Mouse (Mus musculus): ENCODE results near the gene Gja4. TPM values are rescaled to one million over a fixed set of nuclear protein-coding genes. Genes with fewer than 3 reads are reported as not detected.

Gja4 gene
- polyA plus RNA-seq, 1 experiment = 13.4 TPM

- no peaks in the 10 kb centered on the region for H3K4me1 ChIP-seq (replicated peaks; ENCODE audit: control insufficient read depth, insufficient read depth, low read length)
- H3K27ac ChIP-seq (ENCODE audit: control insufficient read depth, insufficient read depth, low read length) = no peak overlapping the region
- no peaks in the 10 kb centered on the region for H3K36me3 ChIP-seq (ENCODE audit: control insufficient read depth, insufficient read depth, low read length)
- no peak overlapping the region for H3K4me3 ChIP-seq (ENCODE audit: control insufficient read depth, insufficient read depth, low read length)
- WGBS = 90% methylated on average over 5 of the region's 5 CpGs
- TF ChIP-seq POLR2A (IDR thresholded peaks at IDR 0.05; ENCODE audit: control insufficient read depth, extremely low read depth, insufficient read depth, low read length, poor library complexity) (no peak), CTCF (IDR thresholded peaks at IDR 0.05; ENCODE audit: borderline replicate concordance, control insufficient read depth, extremely low read depth, insufficient read depth, low read length, poor library complexity) (no peak)
- H3K27me3 ChIP-seq (ENCODE audit: control insufficient read depth, insufficient read depth, low read length) = no peaks in the 10 kb centered on the region
- DNase-seq = no peak
These were observed 21.2 kb downstream of the Gja4 start for GRCm38 (mm10) chr4:127292631-127293030.

GRCm38 (mm10) chr4:127289039-127289548 is 24.7 kb downstream of the Gja4 start:
- H3K27me3 ChIP-seq (ENCODE audit: control insufficient read depth, insufficient read depth, low read length) = no peaks in the 10 kb centered on the region
- 76% methylated on average over 6 of the region's 6 CpGs for WGBS
- no peak overlapping the region for H3K4me3 ChIP-seq (ENCODE audit: control insufficient read depth, insufficient read depth, low read length)
- DNase-seq = no peak
- no peak overlapping the region for H3K27ac ChIP-seq (ENCODE audit: control insufficient read depth, insufficient read depth, low read length)
- H3K4me1 ChIP-seq (replicated peaks; ENCODE audit: control insufficient read depth, insufficient read depth, low read length) = no peaks in the 10 kb centered on the region
- no peaks in the 10 kb centered on the region for H3K36me3 ChIP-seq (ENCODE audit: control insufficient read depth, insufficient read depth, low read length)
- no peak for TF ChIP-seq POLR2A (IDR thresholded peaks at IDR 0.05; ENCODE audit: control insufficient read depth, extremely low read depth, insufficient read depth, low read length, poor library complexity)
- no peak for TF ChIP-seq CTCF (IDR thresholded peaks at IDR 0.05; ENCODE audit: borderline replicate concordance, control insufficient read depth, extremely low read depth, insufficient read depth, low read length, poor library complexity)

- no peak overlapping the region for H3K27ac ChIP-seq (ENCODE audit: control insufficient read depth, insufficient read depth, low read length)
- no peaks in the 10 kb centered on the region for H3K4me1 ChIP-seq (replicated peaks; ENCODE audit: control insufficient read depth, insufficient read depth, low read length)
- no peaks in the 10 kb centered on the region for H3K27me3 ChIP-seq (ENCODE audit: control insufficient read depth, insufficient read depth, low read length)
- WGBS = 57% methylated on average over 4 of the region's 4 CpGs
- no peaks in the 10 kb centered on the region for H3K36me3 ChIP-seq (ENCODE audit: control insufficient read depth, insufficient read depth, low read length)
- DNase-seq = no peak
- TF ChIP-seq CTCF (IDR thresholded peaks at IDR 0.05; ENCODE audit: borderline replicate concordance, control insufficient read depth, extremely low read depth, insufficient read depth, low read length, poor library complexity) = no peak
- TF ChIP-seq POLR2A (IDR thresholded peaks at IDR 0.05; ENCODE audit: control insufficient read depth, extremely low read depth, insufficient read depth, low read length, poor library complexity) = no peak
- H3K4me3 ChIP-seq (ENCODE audit: control insufficient read depth, insufficient read depth, low read length) = no peak overlapping the region
These were observed 26.9 kb downstream of the Gja4 start for GRCm38 (mm10) chr4:127286907-127287306.

GRCm38 (mm10) chr4:127279241-127279640 is 34.6 kb downstream of the Gja4 start:
- Histone ChIP-seq H3K4me1 (replicated peaks; ENCODE audit: control insufficient read depth, insufficient read depth, low read length) (no peaks in the 10 kb centered on the region; the same call in 1 of the 2 replicates), H3K4me3 (ENCODE audit: control insufficient read depth, insufficient read depth, low read length) (no peak overlapping the region), H3K36me3 (ENCODE audit: control insufficient read depth, insufficient read depth, low read length) (no peaks in the 10 kb centered on the region), H3K27me3 (ENCODE audit: control insufficient read depth, insufficient read depth, low read length) (no peaks in the 10 kb centered on the region), H3K27ac (ENCODE audit: control insufficient read depth, insufficient read depth, low read length) (no peak overlapping the region)
- no peak for TF ChIP-seq CTCF (IDR thresholded peaks at IDR 0.05; ENCODE audit: borderline replicate concordance, control insufficient read depth, extremely low read depth, insufficient read depth, low read length, poor library complexity)
- no peak for TF ChIP-seq POLR2A (IDR thresholded peaks at IDR 0.05; ENCODE audit: control insufficient read depth, extremely low read depth, insufficient read depth, low read length, poor library complexity)
- DNase-seq = no peak
- WGBS = 83% methylated on average over 9 of the region's 9 CpGs

GRCm38 (mm10) chr4:127278451-127279001 is 35.3 kb downstream of the Gja4 start:
- Histone ChIP-seq H3K36me3 (ENCODE audit: control insufficient read depth, insufficient read depth, low read length) (no peaks in the 10 kb centered on the region), H3K27me3 (ENCODE audit: control insufficient read depth, insufficient read depth, low read length) (no peaks in the 10 kb centered on the region), H3K4me1 (replicated peaks; ENCODE audit: control insufficient read depth, insufficient read depth, low read length) (no peaks in the 10 kb centered on the region; the same call in 1 of the 2 replicates), H3K4me3 (ENCODE audit: control insufficient read depth, insufficient read depth, low read length) (no peak overlapping the region), H3K27ac (ENCODE audit: control insufficient read depth, insufficient read depth, low read length) (no peak overlapping the region)
- DNase-seq = no peak
- WGBS = 52% methylated on average over 9 of the region's 9 CpGs
- TF ChIP-seq POLR2A (IDR thresholded peaks at IDR 0.05; ENCODE audit: control insufficient read depth, extremely low read depth, insufficient read depth, low read length, poor library complexity) = no peak
- TF ChIP-seq CTCF (IDR thresholded peaks at IDR 0.05; ENCODE audit: borderline replicate concordance, control insufficient read depth, extremely low read depth, insufficient read depth, low read length, poor library complexity) = no peak

GRCm38 (mm10) chr4:127264183-127264554 is 49.7 kb downstream of the Gja4 start:
- TF ChIP-seq CTCF (IDR thresholded peaks at IDR 0.05; ENCODE audit: borderline replicate concordance, control insufficient read depth, extremely low read depth, insufficient read depth, low read length, poor library complexity) (no peak), POLR2A (IDR thresholded peaks at IDR 0.05; ENCODE audit: control insufficient read depth, extremely low read depth, insufficient read depth, low read length, poor library complexity) (no peak)
- H3K4me3 ChIP-seq (ENCODE audit: control insufficient read depth, insufficient read depth, low read length) = no peak overlapping the region
- H3K27me3 ChIP-seq (ENCODE audit: control insufficient read depth, insufficient read depth, low read length) = no peaks in the 10 kb centered on the region
- no peaks in the 10 kb centered on the region for H3K36me3 ChIP-seq (ENCODE audit: control insufficient read depth, insufficient read depth, low read length)
- DNase-seq = no peak
- no peak overlapping the region for H3K27ac ChIP-seq (ENCODE audit: control insufficient read depth, insufficient read depth, low read length)
- WGBS = 66% methylated on average over 5 of the region's 5 CpGs
- no peaks in the 10 kb centered on the region for H3K4me1 ChIP-seq (replicated peaks; ENCODE audit: control insufficient read depth, insufficient read depth, low read length)

All from thymus, adult 2 months (tissue).